Mouse (Mus musculus) thymus, postnatal 10 days (tissue): Measurements from ENCODE around the gene Slamf9.

Experiments
- DNase-seq, 2 experiments: peaks; one replicate each; pipeline ENCODE4 v3.0.0; 2021; ENCODE audit warnings: low spot score in 2 of 2

Slamf9 gene

DNA sequence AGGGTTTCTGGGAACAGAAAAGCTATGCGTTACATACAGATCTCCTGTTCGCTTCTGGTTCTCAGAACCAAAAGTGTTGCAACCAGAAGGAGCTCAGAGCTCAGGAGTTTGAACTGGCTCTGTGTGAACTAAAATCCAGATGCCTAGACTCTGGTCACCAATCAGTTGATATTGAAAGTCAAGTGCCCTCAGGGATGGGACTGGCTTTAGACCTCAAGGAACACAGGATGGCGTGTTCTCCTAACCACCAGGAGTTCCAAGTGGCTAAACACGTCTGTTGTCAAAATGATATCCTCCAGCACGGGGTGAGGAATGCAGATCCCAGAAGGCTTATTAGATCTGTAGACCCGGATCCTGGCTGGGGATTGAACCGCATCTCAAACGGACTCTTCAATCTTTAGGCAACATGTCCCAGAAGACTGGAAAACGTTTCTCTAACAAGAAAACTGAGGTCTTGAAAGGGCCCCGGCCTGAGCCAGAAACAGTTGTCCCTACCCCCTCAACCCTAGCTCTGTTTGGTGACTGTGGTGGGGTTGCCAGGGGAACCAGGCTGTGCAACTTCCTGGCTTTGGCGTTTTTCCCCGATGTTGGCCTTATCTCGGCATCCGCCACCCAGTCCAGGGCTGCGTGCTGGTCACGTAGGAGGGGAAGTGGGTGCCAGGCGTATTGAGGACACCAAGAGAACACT lies 38.5 kb downstream of the Slamf9 start:
- peak; percentile 55 to 61 for DNase-seq

DNA sequence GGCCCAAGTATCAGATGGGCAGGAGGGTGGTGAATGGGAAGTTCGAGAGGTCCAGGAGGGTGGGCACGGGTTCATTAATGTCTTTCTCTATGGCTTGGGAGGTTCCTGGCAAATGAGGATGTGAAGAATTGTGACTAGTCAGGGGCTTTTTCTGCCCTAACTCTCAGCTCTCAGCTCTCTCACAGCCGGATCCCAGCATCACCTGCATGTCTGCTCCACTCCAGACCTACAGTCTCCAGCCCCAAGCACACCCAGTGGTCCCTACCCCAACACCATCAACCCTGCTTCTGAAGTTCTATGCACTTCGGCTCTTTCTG lies 39.0 kb downstream of the Slamf9 start:
- DNase-seq = no peak

DNA sequence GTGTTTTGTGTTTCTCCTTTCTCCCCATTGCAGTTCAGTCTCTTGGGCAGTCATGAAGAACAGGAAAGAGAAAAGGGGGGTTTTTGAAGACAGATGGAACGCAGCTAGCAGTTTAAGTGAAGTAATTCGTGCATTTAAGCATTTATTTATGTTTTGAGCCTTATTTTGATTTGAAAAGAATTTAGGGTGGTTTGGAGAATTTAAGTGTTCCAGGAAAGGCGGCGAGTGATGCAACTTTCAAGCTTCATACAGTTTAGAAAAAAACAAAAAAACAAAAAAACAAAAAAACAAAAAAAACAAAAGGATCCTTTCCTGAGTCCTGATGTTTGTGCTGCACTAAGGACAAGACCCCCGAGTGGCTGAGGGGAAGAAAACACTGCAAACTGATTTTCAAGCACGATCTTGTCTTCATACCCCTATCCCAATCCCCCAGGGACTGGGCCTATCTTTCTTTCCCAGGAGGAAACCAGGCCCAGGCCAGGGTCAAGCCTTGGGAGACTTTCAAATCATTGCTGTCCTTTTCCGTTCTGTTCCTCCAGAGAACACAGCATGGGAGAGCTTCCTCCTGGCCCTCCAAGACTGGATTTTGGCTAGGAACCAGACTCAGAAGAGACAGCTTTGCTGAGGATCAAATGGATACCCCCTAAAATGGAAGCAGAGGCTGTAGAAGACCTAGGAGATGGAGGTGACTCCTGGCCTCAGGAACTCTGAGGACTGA lies 39.6 kb downstream of the Slamf9 start:
- DNase-seq = no peak

DNA sequence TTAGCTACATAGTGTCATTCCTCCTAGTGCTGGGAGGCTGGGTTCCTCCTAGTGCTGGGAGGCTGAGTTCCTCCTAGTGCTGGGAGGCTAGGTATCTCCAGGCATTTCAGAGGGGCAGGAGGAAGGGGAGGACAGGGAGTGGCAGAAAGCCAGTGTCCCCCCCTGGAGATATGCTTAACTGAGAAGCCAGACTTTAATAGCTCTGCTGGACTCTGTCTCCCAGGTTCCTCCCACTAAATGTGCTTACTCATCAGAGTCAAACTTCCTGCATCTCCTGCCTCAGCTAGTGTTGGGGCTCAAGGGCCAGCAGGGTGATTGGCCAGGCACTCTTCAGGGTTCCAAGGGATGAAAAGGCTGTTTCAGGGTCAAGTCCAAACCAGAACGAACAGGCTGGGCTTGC lies 40.2 kb downstream of the Slamf9 start:
- DNase-seq = no peak

DNA sequence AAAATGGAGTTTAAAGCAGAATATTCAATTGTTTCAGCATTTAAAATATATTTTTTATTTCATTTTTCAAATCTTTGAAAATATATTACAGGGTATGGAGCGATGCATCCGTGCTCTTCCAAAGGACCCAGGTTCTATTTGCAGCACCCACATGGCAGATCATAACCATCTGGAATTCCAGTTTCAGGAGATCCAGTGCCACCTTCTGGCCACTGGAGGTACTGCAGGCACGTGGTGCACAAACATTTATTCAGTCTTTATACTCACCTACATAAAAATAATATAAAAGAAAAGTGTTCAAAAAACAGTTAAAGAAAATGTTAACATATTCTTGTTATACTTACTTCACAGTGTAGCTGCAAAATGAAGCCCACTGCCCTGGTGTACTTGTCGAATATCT lies 42.9 kb downstream of the Slamf9 start:
- no peak for DNase-seq

- no peak for DNase-seq
Measured at GRCm38 (mm10) chr1:172519644-172520043, 44.5 kb downstream of the Slamf9 start.

DNA sequence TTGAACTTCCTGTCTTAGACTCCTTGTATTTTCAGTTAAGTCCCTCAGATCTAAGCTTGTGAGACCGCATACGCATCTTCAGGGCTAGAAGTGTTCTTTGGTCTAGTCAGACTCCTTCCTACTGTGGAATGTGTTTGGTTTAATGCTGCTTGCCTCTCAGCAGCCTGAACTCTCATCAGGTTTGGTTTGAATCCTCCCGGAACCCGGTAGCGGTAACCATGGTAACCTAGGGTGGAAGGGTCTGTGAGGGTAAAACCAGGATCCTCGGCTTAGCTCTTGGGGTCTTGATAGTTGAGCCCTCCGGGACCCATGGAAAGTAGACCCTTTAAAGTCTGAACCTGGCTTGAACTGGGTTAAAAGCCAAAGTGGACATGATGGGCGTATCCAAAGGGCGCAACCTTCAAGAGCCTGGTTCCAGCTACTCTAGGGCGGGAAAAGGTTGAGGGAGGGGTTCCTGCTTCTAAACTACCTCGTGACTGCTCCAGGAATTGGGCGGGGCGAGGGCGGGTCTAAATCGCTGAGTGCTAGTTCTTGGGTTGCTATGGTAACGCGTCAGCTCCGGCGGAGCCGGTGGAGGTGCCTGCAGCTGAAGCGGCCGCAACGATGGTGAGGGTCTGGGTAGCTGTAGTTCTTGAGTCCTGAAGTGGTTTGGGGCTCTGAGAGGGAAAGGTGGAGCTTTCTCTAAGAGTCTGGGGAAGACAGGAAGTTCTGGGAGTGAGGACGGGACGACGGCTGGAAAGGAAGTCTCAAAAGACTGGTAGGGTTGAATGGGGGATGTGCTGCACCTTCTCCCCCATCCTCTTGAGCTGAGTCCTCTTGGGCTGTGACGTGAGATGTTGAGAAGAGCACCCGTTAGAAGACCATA lies 45.6 kb downstream of the Slamf9 start, which contains the start of gene Cfap45:
Gene Cfap45 (plus strand): TSS at position 226 of the 865 bp plus-strand sequence.
- peak; percentile 87 to 90 for DNase-seq

GRCm38 (mm10) chr1:172522524-172522923 lies 47.4 kb downstream of the Slamf9 start:
- no peak for DNase-seq

- DNase-seq = no peak
Measured at GRCm38 (mm10) chr1:172523699-172524101, 48.5 kb downstream of the Slamf9 start.

GRCm38 (mm10) chr1:172525027-172525764 lies 50.0 kb downstream of the Slamf9 start:
- no peak for DNase-seq

DNA sequence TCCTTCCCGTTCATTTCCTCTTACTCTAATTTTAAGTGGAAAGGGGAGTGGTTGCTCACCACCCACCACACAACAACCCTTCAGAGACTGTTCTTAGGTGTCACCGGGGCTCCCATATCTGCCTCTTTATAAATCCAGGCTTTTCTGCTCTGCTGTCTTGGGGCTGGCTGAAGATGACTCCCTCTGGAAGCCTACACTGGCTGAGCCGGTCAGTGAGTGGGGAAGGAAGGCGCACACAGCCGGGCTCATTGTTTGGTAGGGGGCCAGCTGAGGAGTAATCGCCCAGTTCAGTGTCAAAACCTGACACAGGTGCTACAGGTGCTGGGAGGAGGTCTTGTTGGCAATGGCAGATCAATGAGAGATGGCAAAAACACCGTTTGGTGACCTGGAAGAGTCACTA lies 50.8 kb downstream of the Slamf9 start:
- DNase-seq = no peak

DNA sequence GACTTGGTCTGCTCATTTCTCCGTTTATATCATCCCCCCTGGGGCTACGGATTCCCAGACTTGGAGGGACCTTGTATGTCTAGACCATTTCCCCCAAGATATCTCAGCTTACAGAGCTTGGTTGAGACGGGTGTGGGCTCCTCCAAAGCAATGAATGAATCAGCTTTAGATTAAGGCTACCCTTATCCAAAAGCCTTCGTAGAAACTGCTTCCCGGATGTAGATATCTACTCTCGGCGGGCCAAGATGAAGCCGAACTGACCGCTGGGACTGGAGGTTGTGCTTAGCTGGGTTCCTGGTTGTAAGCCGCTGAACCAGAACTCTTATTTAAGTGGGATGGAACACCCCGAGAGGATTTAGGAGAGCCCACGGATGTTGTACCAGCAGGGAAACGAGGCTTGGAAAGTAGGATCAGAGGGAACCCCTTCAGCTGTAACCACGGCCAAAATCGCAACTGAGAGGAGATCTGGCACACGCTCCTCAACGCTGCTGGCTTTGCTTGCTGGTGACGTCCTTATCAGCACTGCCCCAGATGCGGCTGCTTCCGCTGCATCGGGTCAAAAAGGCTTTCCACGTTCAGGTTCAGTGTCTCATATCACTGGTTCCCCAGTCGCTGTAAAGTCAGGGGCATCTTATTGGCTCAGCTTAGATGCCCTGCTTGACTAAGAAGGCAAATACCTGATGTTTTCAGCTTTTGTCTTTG lies 51.4 kb downstream of the Slamf9 start:
- DNase-seq = no peak

DNA sequence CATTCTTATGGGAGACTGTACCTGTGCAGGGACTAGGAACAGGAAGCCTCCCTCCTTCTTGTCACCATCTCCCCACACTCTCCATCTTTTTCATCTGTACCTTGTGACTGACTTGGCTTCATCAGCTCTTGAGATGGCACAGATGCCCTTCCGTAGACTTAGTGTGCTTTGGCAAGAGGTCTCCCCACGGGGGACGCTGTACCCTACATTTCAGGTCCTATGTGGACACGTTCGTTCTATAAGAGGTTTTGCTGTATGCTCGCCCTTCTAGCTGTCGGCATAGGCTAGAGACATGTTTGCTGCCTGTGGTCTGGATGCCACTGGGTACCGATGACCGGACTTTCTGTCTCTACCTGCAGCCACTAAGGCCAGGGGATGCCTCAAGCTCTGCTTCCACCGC lies 52.3 kb downstream of the Slamf9 start:
- DNase-seq = no peak
